Mouse (Mus musculus) cortical plate, adult 2 months (tissue): Measurements from ENCODE around the gene Cdr2.

ENCODE experiments used
- CTCF ChIP-seq: fragments of 200-500 bp; IDR thresholded peaks from 2 replicates; pipeline ENCODE4 v1.5.1; 2011; ENCODE audit warnings: mild to moderate bottlenecking, control low read depth, low read length; ENCODE audit not compliant: insufficient read depth; ENCODE audit errors: extremely low read depth
- POLR2A ChIP-seq: fragments of 200-500 bp; IDR thresholded peaks from 2 replicates; pipeline ENCODE4 v1.6.1; 2011; ENCODE audit warnings: mild to moderate bottlenecking, low read length, control low read depth; ENCODE audit not compliant: insufficient read depth; ENCODE audit errors: extremely low read depth

GRCm38 (mm10) chr7:120980041-120980440 is 2.1 kb downstream of the Cdr2 start:
- TF ChIP-seq CTCF (no peak), POLR2A (no peak)
